Mouse (Mus musculus) heart, postnatal 4 days (tissue): ENCODE results near the gene Babam2. TPM values are rescaled to one million over a fixed set of nuclear protein-coding genes. Genes with fewer than 3 reads are reported as not detected.

Experiments used
- microRNA-seq, 2 experiments: library from miRNA; unstranded; fragments of <30 nt; microRNA quantifications; one replicate each; pipeline ENCODE4 v1.2.0; 2021 to 2022
- total RNA-seq, 2 experiments: library from RNA; stranded (reverse); gene quantifications; 2 replicates each; pipeline ENCODE4 v1.2.3; 2021

Babam2 gene
- total RNA-seq, 2 experiments from 2014 or later: 43.1 to 43.9 TPM

Small RNA genes within 50 kb of the gene (microRNA-seq; reads per million reads assigned to microRNA genes)
- gene Mir3473e: 0 reads per million in 2 experiments

Other genes with a start within 250 kb of the Babam2 start
- gene Zfp512, start 245.3 kb upstream of the Babam2 start, total RNA-seq: 10 to 100 TPM; 22.6 to 26.9 TPM
- gene 4930548H24Rik, start 211.9 kb upstream of the Babam2 start, total RNA-seq: under 1 TPM; 0.38 to 0.55 TPM
- gene Gpn1, start 202.9 kb upstream of the Babam2 start, total RNA-seq: 10 to 100 TPM; 25.9 to 28.3 TPM
- gene Slc4a1ap, start 170.7 kb upstream of the Babam2 start, total RNA-seq: 10 to 100 TPM; 21.2 to 21.4 TPM
- gene Supt7l, start 169.9 kb upstream of the Babam2 start, total RNA-seq: 10 to 100 TPM; 16.1 to 16.4 TPM
- 100 to 1,000 TPM; 276 to 287 TPM for gene Mrpl33, start 100.7 kb upstream of the Babam2 start, total RNA-seq
- gene Rbks, start 57 bp upstream of the Babam2 start, total RNA-seq: 1 to 10 TPM; 4.5 to 4.6 TPM